Mouse (Mus musculus) hindbrain, embryonic 13.5 days (tissue): ENCODE measurements around the gene Arhgap8. TPM values are rescaled to one million over a fixed set of nuclear protein-coding genes. Genes with fewer than 3 reads are reported as not detected.
"Not testable (repeated sequence)": the region's sequence is repeated elsewhere in the genome, so short reads cannot be mapped to it uniquely, and the experiment has no call there.

Experiments used
- ATAC-seq: fragments of 200-750 bp; cut with Nextera tagmentation; 2 replicates; pipeline ENCODE4 v1.8.0; 2017; ENCODE audit warnings: moderate TSS enrichment; ENCODE audit not compliant: low FRiP score
- H3K27ac ChIP-seq: fragments of 300-500 bp; sonication (generic); 2 replicates; pipeline ENCODE4 v1.5.1; 2015; ENCODE audit warnings: inconsistent platforms, mild to moderate bottlenecking, moderate library complexity
- H3K27me3 ChIP-seq: fragments of 300-500 bp; sonication (generic); 2 replicates; pipeline ENCODE4 v1.6.1; 2015; ENCODE audit warnings: mild to moderate bottlenecking, inconsistent platforms
- H3K36me3 ChIP-seq: fragments of 300-500 bp; sonication (generic); 2 replicates; pipeline ENCODE4 v1.6.1; 2015; ENCODE audit warnings: mild to moderate bottlenecking, inconsistent platforms
- H3K4me1 ChIP-seq: fragments of 300-500 bp; sonication (generic); replicated peaks from 2 replicates; pipeline ENCODE4 v1.6.1; 2015; ENCODE audit warnings: inconsistent platforms
- H3K4me2 ChIP-seq: fragments of 300-500 bp; sonication (generic); 2 replicates; pipeline ENCODE4 v1.6.1; 2015; ENCODE audit warnings: inconsistent platforms, mild to moderate bottlenecking, moderate library complexity
- H3K4me3 ChIP-seq: fragments of 300-500 bp; sonication (generic); 2 replicates; pipeline ENCODE4 v1.5.1; 2015; ENCODE audit warnings: mild to moderate bottlenecking, inconsistent platforms
- H3K9ac ChIP-seq: fragments of 300-500 bp; sonication (generic); 2 replicates; pipeline ENCODE4 v1.6.1; 2015; ENCODE audit warnings: mild to moderate bottlenecking, inconsistent platforms
- H3K9me3 ChIP-seq: fragments of 300-500 bp; sonication (generic); 2 replicates; pipeline ENCODE4 v1.6.1; 2016; ENCODE audit warnings: inconsistent platforms
- WGBS: fragments of 180-500 bp; shearing (Covaris S2); methylation state at CpG from one replicate; pipeline ENCODE4 v1.1.7; 2015; 5-methylcytosine and 5-hydroxymethylcytosine counted together
- polyA plus RNA-seq: library from polyadenylated mRNA; unstranded; fragments of >200 nt; fragmentation: Nextera tagmentation; extraction: Ambion mirVana; gene quantifications from 2 replicates; pipeline ENCODE4 v1.2.1, GENCODE M21; 2015

The Arhgap8 gene
- polyA plus RNA-seq, 1 experiment from 2014 or later = 1.0 TPM

DNA sequence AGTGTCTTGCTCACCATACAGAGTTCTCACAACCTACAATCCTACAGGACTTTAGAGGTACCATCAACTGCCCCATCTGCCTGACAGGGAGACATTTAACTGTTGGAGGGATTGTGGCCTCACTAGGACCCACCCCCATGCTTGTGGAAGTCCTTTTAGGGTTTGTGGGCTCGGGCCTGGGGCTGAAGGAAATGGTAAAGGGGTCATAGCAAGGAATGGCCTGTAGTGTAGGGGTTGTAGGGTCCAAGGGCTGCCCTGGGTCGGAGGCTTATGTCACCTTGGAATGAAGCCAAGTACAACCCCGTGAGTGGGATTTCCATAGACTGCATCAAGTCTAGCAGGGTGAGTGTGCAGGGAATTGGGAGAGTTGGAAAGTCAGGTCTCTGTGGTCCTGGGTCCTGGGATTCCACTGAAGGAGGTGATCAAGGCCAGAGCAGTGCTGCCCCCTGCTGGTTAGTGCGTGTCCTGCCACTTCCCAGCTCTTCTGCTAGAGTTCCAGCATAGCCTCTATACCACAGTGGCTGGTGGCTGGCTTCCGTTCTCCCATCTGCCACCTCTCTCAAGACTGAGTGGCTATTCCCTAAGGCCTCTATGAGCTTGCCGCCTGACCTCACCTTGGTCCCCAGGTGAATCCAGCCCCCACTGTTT, 19.6 kb upstream of the Arhgap8 start:
- peaks cover 18% of the 10 kb centered on the region for H3K36me3 ChIP-seq
- no peak overlapping the region for H3K4me3 ChIP-seq
- 0 out of 2 replicates have a peak, but pooled peaks cover 6% of the 10 kb centered on the region for H3K4me1 ChIP-seq
- no peak overlapping the region for H3K9ac ChIP-seq
- no peak overlapping the region for H3K27ac ChIP-seq
- H3K9me3 ChIP-seq = no peaks in the 10 kb centered on the region
- no peak for ATAC-seq
- 49% methylated on average over 6 of the region's 6 CpGs for WGBS
- no peak overlapping the region for H3K4me2 ChIP-seq
- H3K27me3 ChIP-seq = no peaks in the 10 kb centered on the region

DNA sequence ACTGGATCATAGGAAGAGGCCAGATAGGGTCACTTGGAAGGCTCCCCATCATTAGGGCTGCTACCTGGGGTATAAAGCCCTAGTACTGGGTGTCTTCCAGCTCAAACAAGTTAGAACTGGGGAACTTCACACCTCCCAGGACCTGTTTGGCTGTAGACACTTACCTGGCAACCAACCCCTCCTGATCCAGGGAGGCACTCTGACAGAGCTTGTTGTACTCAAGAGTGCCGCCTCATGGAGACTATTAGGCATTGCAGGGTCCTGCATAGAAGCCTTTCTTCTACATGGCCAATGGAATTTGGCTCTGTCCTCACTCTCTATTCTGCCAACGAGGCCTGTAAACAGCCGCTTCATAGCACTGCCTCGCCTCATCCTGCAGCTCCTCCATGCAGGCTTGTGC, 17.9 kb upstream of the Arhgap8 start:
- Histone ChIP-seq H3K4me2 (no peak overlapping the region), H3K4me3 (no peak overlapping the region), H3K9me3 (no peaks in the 10 kb centered on the region), H3K36me3 (peaks cover 18% of the 10 kb centered on the region), H3K4me1 (0 out of 2 replicates have a peak, but pooled peaks cover 6% of the 10 kb centered on the region), H3K27ac (no peak overlapping the region), H3K27me3 (no peaks in the 10 kb centered on the region), H3K9ac (no peak overlapping the region)
- no peak for ATAC-seq
- WGBS = 34% methylated on average over 4 of the region's 4 CpGs

DNA sequence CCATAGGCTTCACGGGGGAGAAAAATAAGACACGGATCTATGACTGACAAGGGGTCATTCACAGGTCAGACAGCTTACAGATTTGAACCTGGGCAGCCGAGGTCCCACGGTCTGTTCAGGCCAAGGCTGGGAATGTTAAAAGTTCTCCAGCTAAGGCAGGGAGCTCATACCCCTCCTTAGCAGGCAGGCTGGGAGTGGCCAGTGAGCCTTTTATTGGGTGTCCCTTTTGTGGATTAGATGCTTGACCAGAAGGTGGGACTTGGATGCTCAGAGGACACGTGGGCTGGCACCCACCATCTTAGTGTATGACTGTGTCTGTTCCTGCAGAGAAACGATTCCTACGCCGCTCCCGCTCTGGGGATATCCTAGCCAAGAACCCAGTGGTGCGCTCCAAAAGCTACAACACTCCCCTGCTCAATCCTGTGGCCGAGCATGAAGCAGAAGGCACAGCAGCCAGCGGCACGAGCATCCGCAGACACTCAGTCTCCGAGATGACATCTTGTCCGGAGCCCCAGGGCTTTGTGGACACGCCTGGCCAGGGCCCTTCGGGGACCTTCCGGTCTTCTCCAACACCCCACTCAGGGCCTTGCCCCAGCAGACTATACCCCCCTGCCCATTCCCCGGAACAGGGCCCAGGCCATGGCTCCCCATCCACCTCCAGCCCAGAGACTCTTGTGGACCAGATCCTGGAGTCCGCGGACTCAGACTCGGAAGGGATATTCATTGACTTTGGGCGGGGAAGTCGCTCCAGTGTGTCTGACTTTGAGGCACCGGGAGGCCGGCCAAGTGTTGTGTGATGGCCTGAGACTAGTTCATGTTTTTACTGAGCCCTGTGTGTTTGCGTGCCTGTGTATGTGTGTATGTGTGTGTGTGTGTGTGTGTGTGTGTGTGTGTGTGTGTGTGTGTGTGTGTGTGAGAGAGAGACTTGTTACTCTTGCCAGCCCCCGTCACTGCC, 17.2 kb upstream of the Arhgap8 start:
- Histone ChIP-seq H3K4me2 (no peak overlapping the region), H3K27me3 (no peaks in the 10 kb centered on the region), H3K4me3 (no peak overlapping the region), H3K36me3 (peaks cover 18% of the 10 kb centered on the region), H3K4me1 (0 out of 2 replicates have a peak, but pooled peaks cover 5% of the 10 kb centered on the region), H3K9me3 (no peaks in the 10 kb centered on the region), H3K27ac (no peak overlapping the region), H3K9ac (no peak overlapping the region)
- ATAC-seq = no peak
- WGBS = 89% methylated on average over 28 of the region's 29 CpGs

DNA sequence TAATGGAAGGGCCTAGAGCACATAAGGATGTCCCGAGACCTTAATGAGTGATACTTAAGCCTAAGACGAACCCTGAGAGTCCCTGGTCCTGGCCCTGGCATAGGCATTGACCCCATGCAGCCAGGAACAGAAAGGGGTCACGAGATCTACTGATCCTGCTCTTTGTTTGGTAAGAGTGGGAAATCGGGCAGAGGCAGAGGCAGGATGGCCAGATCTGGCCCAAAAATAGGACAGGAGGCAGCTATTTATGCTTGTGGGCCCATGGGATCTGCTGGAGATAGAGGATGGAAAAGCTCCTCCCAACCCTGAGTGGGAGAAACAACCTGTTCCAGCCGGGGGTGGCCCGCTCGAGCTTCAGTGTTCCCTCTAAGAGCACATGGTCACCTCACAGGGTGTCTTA, 15.9 kb upstream of the Arhgap8 start:
- ATAC-seq = no peak
- WGBS = 86% methylated on average over 7 of the region's 7 CpGs
- H3K4me1 ChIP-seq = no peaks in the 10 kb centered on the region

DNA sequence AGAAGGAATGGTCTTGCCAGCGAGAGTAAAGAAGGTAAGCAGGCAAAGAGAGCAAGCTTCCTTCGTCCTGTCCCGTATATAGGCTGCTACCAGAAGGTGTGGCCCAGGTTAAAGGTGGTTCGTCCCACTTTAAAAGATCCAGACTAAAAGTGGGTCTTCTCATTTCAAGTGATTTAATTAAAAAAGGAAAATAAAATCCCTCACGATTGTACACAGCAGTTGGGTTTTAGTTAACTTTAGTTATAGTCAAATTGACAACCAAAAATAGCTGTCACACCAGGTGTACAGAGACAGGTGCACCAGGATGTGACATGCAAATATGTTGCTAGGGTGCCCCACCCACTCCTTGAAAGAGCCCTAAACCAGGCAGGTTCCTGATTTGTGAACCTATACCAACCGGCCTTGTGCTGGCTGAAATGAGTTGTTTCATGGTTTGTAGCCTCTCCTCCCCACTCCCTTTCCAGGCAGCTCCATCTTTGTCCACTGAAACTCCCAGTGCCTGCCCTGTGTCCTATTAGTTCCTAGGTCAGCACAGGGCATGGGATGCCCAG, 14.4 kb upstream of the Arhgap8 start:
- H3K27ac ChIP-seq = no peak overlapping the region
- ATAC-seq = no peak
- 92% methylated on average over 6 of the region's 6 CpGs for WGBS
- no peaks in the 10 kb centered on the region for H3K27me3 ChIP-seq
- H3K4me1 ChIP-seq = no peaks in the 10 kb centered on the region
- H3K9me3 ChIP-seq = no peaks in the 10 kb centered on the region
- peaks cover 9% of the 10 kb centered on the region for H3K36me3 ChIP-seq
- H3K4me3 ChIP-seq = no peak overlapping the region
- H3K9ac ChIP-seq = no peak overlapping the region
- H3K4me2 ChIP-seq = no peak overlapping the region

More for the DNA sequence above, 15.9 kb upstream of the Arhgap8 start:
- Histone ChIP-seq H3K4me3 (no peak overlapping the region), H3K9me3 (no peaks in the 10 kb centered on the region), H3K27me3 (no peaks in the 10 kb centered on the region), H3K4me2 (no peak overlapping the region), H3K9ac (no peak overlapping the region), H3K36me3 (peaks cover 18% of the 10 kb centered on the region), H3K27ac (no peak overlapping the region)

DNA sequence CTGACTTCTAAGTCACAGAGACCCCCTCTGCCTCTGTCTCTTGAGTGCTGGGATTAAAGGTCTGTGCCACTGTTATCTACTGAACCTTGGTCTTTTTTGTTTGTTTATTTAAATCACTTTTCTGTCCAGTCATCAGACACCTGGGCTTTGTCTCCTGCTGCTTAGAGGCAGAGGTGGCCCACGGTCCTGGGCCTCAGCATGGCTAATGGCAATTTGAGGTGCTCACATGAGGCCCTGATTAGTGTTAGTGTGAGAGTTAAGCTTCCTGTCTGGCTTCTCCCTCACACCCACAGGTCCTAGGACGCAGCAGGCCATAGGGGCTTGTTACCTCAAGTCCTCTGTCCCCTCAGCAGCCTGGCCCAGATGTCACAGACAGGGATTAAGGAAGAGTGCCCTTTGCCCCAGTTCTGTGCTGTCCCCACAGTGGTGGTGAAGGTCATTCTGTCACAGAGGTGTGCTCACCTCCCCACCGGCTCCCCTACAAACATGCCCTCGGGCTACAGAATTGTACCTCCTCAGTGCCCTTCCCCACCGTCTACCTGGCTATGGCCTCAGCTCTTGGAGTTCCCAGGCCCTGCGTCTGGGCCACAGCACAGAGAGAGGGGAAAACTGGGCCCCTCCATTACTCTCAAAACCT, 12.8 kb upstream of the Arhgap8 start:
- Histone ChIP-seq H3K4me1 (no peaks in the 10 kb centered on the region), H3K4me2 (no peak overlapping the region), H3K9ac (no peak overlapping the region), H3K27ac (no peak overlapping the region), H3K36me3 (peaks cover 9% of the 10 kb centered on the region), H3K4me3 (no peak overlapping the region), H3K9me3 (no peaks in the 10 kb centered on the region), H3K27me3 (0 out of 2 replicates have a peak, but pooled peaks cover 4% of the 10 kb centered on the region)
- 84% methylated on average over 6 of the region's 6 CpGs for WGBS
- no peak for ATAC-seq

DNA sequence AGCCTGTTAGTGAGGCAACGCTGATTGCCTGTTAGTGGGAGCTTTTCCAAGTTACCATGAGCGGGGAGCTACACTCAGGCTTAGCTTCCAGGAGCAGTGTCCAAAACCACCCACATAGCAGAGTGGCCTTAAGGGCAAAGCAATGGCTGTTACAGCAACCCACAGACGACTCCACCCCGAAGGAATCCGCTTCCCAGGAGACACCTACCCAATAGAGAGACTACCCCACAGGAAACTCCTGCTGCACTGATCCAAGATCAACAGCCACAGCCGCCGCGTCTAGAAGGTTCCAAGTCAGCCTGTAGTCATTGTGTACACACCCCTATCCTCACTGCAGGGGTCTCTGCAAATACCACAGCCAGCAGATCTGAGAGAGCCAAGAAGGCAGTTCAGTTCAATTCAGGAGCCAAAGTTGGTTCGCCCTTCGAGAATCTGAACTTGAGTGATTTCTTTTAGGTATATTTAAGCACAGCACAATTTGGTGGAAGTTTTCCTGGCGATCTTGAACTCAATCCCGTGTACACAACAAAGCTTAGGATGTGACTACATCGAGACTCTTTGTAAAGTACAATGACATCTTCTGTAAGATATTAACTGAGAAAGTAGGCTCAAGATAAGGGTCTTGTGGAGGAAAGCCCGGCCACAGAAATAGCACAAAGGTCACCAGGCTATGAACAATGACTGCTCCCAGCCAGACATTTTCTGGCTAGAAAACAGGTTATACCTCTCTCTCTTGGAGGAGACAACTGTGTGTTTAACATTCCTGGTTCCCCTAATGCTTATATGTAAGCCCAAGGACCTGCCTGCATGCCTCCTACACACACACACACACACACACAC, 7.1 kb upstream of the Arhgap8 start:
- Histone ChIP-seq H3K27ac (no peak overlapping the region), H3K27me3 (0 out of 2 replicates have a peak, but pooled peaks cover 7% of the 10 kb centered on the region), H3K4me1 (peaks cover 11% of the 10 kb centered on the region), H3K36me3 (no peaks in the 10 kb centered on the region), H3K9me3 (no peaks in the 10 kb centered on the region), H3K9ac (no peak overlapping the region), H3K4me2 (no peak overlapping the region), H3K4me3 (no peak overlapping the region)
- WGBS = 72% methylated on average over 14 of the region's 14 CpGs
- no peak for ATAC-seq

DNA sequence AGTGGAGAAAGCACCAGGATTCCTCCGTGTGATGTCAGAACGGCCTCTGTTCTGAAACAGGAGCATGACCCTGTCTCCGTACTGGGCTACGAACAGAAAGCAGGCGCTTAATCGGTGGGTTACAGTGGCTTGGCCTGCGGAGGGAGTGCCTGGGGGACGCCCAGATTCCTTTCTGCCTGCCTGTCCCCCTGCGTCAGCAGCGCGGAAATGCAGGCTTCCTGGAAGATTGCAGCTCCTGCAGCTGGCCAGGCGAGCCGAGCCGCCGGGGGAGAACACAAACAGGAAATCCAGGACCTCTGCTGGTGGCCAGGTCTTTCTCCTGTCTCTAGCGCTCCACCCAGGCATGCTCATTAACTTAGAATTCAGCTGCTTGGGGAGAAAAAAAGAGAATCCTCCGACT, 5.1 kb upstream of the Arhgap8 start:
- H3K9me3 ChIP-seq = no peaks in the 10 kb centered on the region
- no peaks in the 10 kb centered on the region for H3K36me3 ChIP-seq
- peak overlapping the region; percentile 11; the same call in 1 of the 2 replicates for H3K4me3 ChIP-seq
- H3K27me3 ChIP-seq = peaks cover 22% of the 10 kb centered on the region
- peak; percentile 76 for ATAC-seq
- H3K27ac ChIP-seq = peak overlapping the region; percentile 83
- peak overlapping the region; percentile 49 for H3K9ac ChIP-seq
- WGBS = 1% methylated on average over 17 of the region's 17 CpGs
- peaks cover 14% of the 10 kb centered on the region for H3K4me1 ChIP-seq
- peak overlapping the region; percentile 45 for H3K4me2 ChIP-seq

DNA sequence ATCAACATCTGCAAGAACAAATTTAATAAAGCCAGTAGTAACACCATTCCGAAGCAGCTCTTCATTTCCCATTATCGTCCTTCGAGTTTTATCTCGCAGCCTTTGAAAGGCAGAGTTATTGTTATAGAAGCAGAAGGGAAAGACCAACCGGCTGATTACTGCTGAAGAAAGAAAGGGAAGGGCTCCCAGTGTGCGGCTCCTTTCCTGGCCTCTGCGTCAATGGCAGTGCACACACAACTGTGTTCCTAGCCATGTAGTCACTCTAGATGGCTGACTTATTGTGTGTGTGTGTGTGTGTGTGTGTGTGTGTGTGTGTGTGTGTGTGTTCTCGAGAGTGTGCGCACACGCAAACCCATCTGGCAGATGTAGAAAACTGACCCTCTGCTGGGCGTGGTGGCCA, 4.7 kb upstream of the Arhgap8 start:
- H3K9ac ChIP-seq = peak overlapping the region; percentile 49
- H3K4me2 ChIP-seq = peak overlapping the region; percentile 45
- H3K4me1 ChIP-seq = peaks cover 18% of the 10 kb centered on the region
- H3K9me3 ChIP-seq = no peaks in the 10 kb centered on the region
- no peaks in the 10 kb centered on the region for H3K36me3 ChIP-seq
- peaks cover 26% of the 10 kb centered on the region for H3K27me3 ChIP-seq
- H3K27ac ChIP-seq = peak overlapping the region; percentile 83
- 43% methylated on average over 11 of the region's 11 CpGs for WGBS
- ATAC-seq = peak; percentile 39
- H3K4me3 ChIP-seq = peak overlapping the region; percentile 11; the same call in 1 of the 2 replicates

DNA sequence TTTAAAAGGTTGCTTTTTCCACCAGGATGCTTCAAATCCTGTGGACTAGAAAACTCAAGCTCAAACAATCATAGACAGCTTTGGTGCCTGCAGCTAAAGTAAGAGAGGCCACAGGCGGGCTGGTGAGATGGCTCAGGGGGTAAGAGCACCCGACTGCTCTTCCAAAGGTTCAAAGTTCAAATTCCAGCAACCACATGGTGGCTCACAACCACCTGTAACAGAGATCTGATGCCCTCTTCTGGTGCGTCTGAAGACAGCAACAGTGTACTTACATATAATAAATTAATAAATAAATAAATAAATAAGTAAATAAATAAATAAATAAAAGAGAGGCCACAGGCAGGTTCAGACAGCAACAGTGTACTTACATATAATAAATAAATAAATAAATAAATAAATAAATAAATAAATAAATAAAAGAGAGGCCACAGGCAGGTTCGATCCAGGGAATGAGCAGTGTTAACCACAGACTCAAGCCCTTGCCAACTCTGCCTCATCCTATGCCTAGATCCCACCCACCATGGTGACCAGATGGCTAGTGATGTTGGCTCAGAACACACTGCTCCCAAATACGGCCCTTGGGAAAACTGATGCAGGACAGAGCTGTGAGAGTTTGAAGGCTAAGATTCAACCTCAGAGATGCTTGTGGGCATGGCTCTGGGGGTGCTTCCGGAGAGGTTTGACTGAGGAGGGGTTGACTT, 2.1 kb upstream of the Arhgap8 start:
- not testable (repeated sequence) for H3K4me3 ChIP-seq, H3K9ac ChIP-seq, H3K27ac ChIP-seq, H3K36me3 ChIP-seq, ATAC-seq, H3K4me2 ChIP-seq, H3K9me3 ChIP-seq
- 73% methylated on average over 6 of the region's 6 CpGs for WGBS
- H3K27me3 ChIP-seq = peaks cover 43% of the 10 kb centered on the region
- H3K4me1 ChIP-seq = peaks cover 25% of the 10 kb centered on the region

DNA sequence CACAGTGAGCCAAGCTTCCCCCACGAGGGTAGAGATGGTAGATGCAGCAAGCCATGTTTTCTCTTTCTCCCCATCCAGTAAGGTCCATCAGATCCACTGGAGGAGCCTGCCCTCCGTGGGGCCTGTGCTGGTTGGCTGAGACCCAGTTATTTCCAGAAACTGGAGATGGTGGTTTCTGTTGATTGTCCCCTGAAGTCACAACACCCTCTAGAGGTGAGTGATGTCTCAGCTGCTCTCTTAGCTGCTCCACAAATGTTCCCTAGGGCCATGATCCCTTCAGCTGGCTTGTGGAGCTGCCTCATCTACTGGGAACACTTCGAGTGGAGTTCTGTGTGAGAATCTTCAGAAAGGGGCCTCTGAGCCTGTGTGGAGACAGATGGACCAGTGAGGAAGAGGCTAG, 1.1 kb upstream of the Arhgap8 start:
- no peaks in the 10 kb centered on the region for H3K36me3 ChIP-seq
- H3K9ac ChIP-seq = no peak overlapping the region
- peaks cover 25% of the 10 kb centered on the region for H3K4me1 ChIP-seq
- 74% methylated on average over 3 of the region's 3 CpGs for WGBS
- H3K4me2 ChIP-seq = no peak overlapping the region
- no peaks in the 10 kb centered on the region for H3K9me3 ChIP-seq
- H3K27me3 ChIP-seq = peaks cover 43% of the 10 kb centered on the region
- H3K27ac ChIP-seq = no peak overlapping the region
- ATAC-seq = no peak
- no peak overlapping the region for H3K4me3 ChIP-seq
